Comparison of ENCODE assay signal across 15 mouse cellular contexts in genomic region chr17:26013711-26014110, GRCm38 (mm10). TPM values are rescaled to one million over a fixed set of nuclear protein-coding genes. Genes with fewer than 3 reads are reported as not detected.
A peak's percentile ranks its signal among the peaks of the same experiment; 100 is the strongest.
DNase-seq lines count a peak whose midpoint lies in the region; ATAC-seq and TF ChIP-seq lines count a peak whose summit lies in the region.
"Had no signal": no experiment of that assay in that cellular context is flagged by ENCODE, and none has a peak within 500 bp of the region (broad histone marks: within the 10 kb centered on the region; RNA-seq: fewer than 3 reads in every experiment).

No protein-coding gene starts in this region.

- no peaks in the 10 kb centered on the region for H3K9me3 ChIP-seq in forebrain, postnatal 0 days (ENCODE audit: low read length)
- H3K9me3 ChIP-seq: forebrain, embryonic 13.5 days; G1E; limb, embryonic 15.5 days had no signal

- ATAC-seq in forebrain, postnatal 0 days: no peak
- ATAC-seq: forebrain, embryonic 13.5 days had no signal

- no peaks in the 10 kb centered on the region for H3K27me3 ChIP-seq in forebrain, postnatal 0 days (ENCODE audit: insufficient read depth, low read length)
- H3K27me3 ChIP-seq: forebrain, embryonic 13.5 days; limb, embryonic 15.5 days had no signal

- H3K9ac ChIP-seq in forebrain, postnatal 0 days: no peak overlapping the region
- H3K9ac ChIP-seq: forebrain, embryonic 13.5 days; limb, embryonic 15.5 days had no signal

- WGBS in forebrain, postnatal 0 days: 82% methylated on average over 10 of the region's 10 CpGs

- peak; percentile 51 for DNase-seq in left cerebral cortex, adult 11 months (ENCODE audit: low spot score)
- DNase-seq in left cerebral cortex, postnatal 10 days (ENCODE audit: extremely low spot score in 1 of 2, low spot score in 2 of 2): no peak
- DNase-seq in induced T-regulatory cell, adult 2 months (ENCODE audit: low read depth): peak; percentile 40
- DNase-seq in layer of hippocampus, postnatal 14 days (ENCODE audit: low spot score in 2 of 2): peak; percentile 59
- DNase-seq in right cerebral cortex, postnatal 36 days (ENCODE audit: low spot score in 2 of 2): peak; percentile 55 to 57
- no peak for DNase-seq in Muller cell, postnatal 12 days (ENCODE audit: inconsistent ontology term)
- no peak for DNase-seq in forebrain, postnatal 0 days
- DNase-seq: adrenal gland, adult 2 months; cerebellum, adult 11-12 months; cerebellum, postnatal 25 days; gastrocnemius, postnatal 14 days; lung, postnatal 14 days had no signal

- intact Hi-C loops in left cerebral cortex, postnatal 10 days (cut with DNase I): loop anchor here (5.0 kb wide), 2 partner anchors 54 to 79 kb away; partner anchors contain the start of genes Decr2 and Rab11fip3

- H3K4me2 ChIP-seq in forebrain, postnatal 0 days (ENCODE audit: low read depth): no peak overlapping the region
- H3K4me2 ChIP-seq: forebrain, embryonic 13.5 days; limb, embryonic 15.5 days had no signal

- no peak overlapping the region for H3K27ac ChIP-seq in forebrain, postnatal 0 days (ENCODE audit: low read depth, low read length)
- H3K27ac ChIP-seq: forebrain, embryonic 13.5 days; limb, embryonic 15.5 days had no signal

- H3K36me3 ChIP-seq in forebrain, postnatal 0 days (ENCODE audit: insufficient read depth): peaks cover 49% of the 10 kb centered on the region

- H3K4me3 ChIP-seq in forebrain, postnatal 0 days (ENCODE audit: low read depth, low read length): no peak overlapping the region
- H3K4me3 ChIP-seq: forebrain, embryonic 13.5 days; limb, embryonic 15.5 days had no signal

- no peak for TF ChIP-seq CTCF in forebrain, postnatal 0 days (IDR thresholded peaks at IDR 0.05; ENCODE audit: low read depth)

- no peaks in the 10 kb centered on the region for H3K4me1 ChIP-seq in forebrain, postnatal 0 days (ENCODE audit: insufficient read depth)
- H3K4me1 ChIP-seq: forebrain, embryonic 13.5 days had no signal

RNA-seq across cellular contexts. Expression of gene Capn15, which starts 28.1 kb away (rescaled TPM):
- 10 to 100 TPM; 41.5 to 42.5 TPM for total RNA-seq in left cerebral cortex, postnatal 10 days (2021)
- total RNA-seq in layer of hippocampus, postnatal 14 days (2021): 10 to 100 TPM; 44.4 to 46.2 TPM
- 24.7 and 24.9 TPM in 2 replicates for total RNA-seq in forebrain, postnatal 0 days (2014; rRNA removed)
- polyA plus RNA-seq in forebrain, postnatal 0 days (2015; fragmentation: Nextera tagmentation; extraction: Ambion mirVana): 11.4 and 15.2 TPM in 2 replicates

RNA-seq across cellular contexts. Expression of gene Rab11fip3, which starts 55.6 kb away (rescaled TPM):
- total RNA-seq in left cerebral cortex, postnatal 10 days (2021): 10 to 100 TPM; 67.5 to 73.8 TPM
- 10 to 100 TPM; 82.3 to 85.1 TPM for total RNA-seq in layer of hippocampus, postnatal 14 days (2021)
- total RNA-seq in forebrain, postnatal 0 days (2014; rRNA removed): 21.5 and 30.0 TPM in 2 replicates
- polyA plus RNA-seq in forebrain, postnatal 0 days (2015; fragmentation: Nextera tagmentation; extraction: Ambion mirVana): 11.6 and 15.4 TPM in 2 replicates

Comparison
In these comparisons a context has a peak if more than half of its experiments do, and no peak if none do; other contexts are left out.
1. DNase-seq: peak in left cerebral cortex, adult 11 months (single experiment), induced T-regulatory cell, adult 2 months (single experiment), layer of hippocampus, postnatal 14 days (2 of 2) and right cerebral cortex, postnatal 36 days (2 of 2); none in left cerebral cortex, postnatal 10 days (0 of 2), Muller cell, postnatal 12 days (single experiment) and forebrain, postnatal 0 days (single experiment).